Mouse (Mus musculus) heart, embryonic 12.5 days (tissue): ENCODE measurements at regions not wholly inside any gene's neighbourhood (a gene's known extent, or its start where the extent isn't known, plus 50 kb on each side); places are given as distances from the start of the nearest gene placed in this dataset.

Experiments
- ATAC-seq: fragments of 200-750 bp; cut with Nextera tagmentation; 2 replicates; pipeline ENCODE4 v1.8.0; 2017; ENCODE audit warnings: moderate TSS enrichment, moderate library complexity; ENCODE audit not compliant: insufficient number of reproducible peaks, low FRiP score
- H3K27ac ChIP-seq: fragments of 300-500 bp; sonication (generic); 2 replicates; pipeline ENCODE4 v1.5.1; 2016; ENCODE audit warnings: mild to moderate bottlenecking, moderate library complexity; ENCODE audit not compliant: poor library complexity, severe bottlenecking
- H3K27me3 ChIP-seq: fragments of 300-500 bp; sonication (generic); replicated peaks from 2 replicates; pipeline ENCODE4 v1.6.1; 2016; ENCODE audit warnings: mild to moderate bottlenecking, moderate library complexity
- H3K36me3 ChIP-seq: fragments of 300-500 bp; sonication (generic); 2 replicates; pipeline ENCODE4 v1.6.1; 2016; ENCODE audit warnings: mild to moderate bottlenecking, moderate library complexity
- H3K4me1 ChIP-seq: fragments of 300-500 bp; sonication (generic); replicated peaks from 2 replicates; pipeline ENCODE4 v1.6.1; 2016; ENCODE audit warnings: mild to moderate bottlenecking
- H3K4me2 ChIP-seq: fragments of 300-500 bp; sonication (generic); 2 replicates; pipeline ENCODE4 v1.6.1; 2016; ENCODE audit warnings: mild to moderate bottlenecking, moderate library complexity
- H3K4me3 ChIP-seq: fragments of 300-500 bp; sonication (generic); 2 replicates; pipeline ENCODE4 v1.5.1; 2016; ENCODE audit warnings: mild to moderate bottlenecking
- H3K9ac ChIP-seq: fragments of 300-500 bp; sonication (generic); 2 replicates; pipeline ENCODE4 v1.6.1; 2016; ENCODE audit warnings: mild to moderate bottlenecking, moderate library complexity
- H3K9me3 ChIP-seq: fragments of 300-500 bp; sonication (generic); replicated peaks from 2 replicates; pipeline ENCODE4 v1.6.1; 2016; ENCODE audit warnings: mild to moderate bottlenecking, moderate library complexity
- WGBS: fragments of 180-500 bp; shearing (Covaris S2); methylation state at CpG from one replicate; pipeline ENCODE4 v1.1.7; 2016; 5-methylcytosine and 5-hydroxymethylcytosine counted together

- no peak overlapping the region for H3K9ac ChIP-seq
- peak overlapping the region; percentile 92 for H3K27ac ChIP-seq
- no peaks in the 10 kb centered on the region for H3K9me3 ChIP-seq
- no peak overlapping the region for H3K4me2 ChIP-seq
- H3K4me1 ChIP-seq = peaks cover 47% of the 10 kb centered on the region
- no peaks in the 10 kb centered on the region for H3K36me3 ChIP-seq
- H3K27me3 ChIP-seq = no peaks in the 10 kb centered on the region
- ATAC-seq = no peak
- 62% methylated on average over 7 of the region's 7 CpGs for WGBS
- no peak overlapping the region for H3K4me3 ChIP-seq
Measured at GRCm38 (mm10) chr7:145112887-145113531, 94.9 kb downstream of the 1810010D01Rik start.

GRCm38 (mm10) chr7:145112146-145112830 is 95.6 kb downstream of the 1810010D01Rik start:
- Histone ChIP-seq H3K9ac (no peak overlapping the region), H3K36me3 (no peaks in the 10 kb centered on the region), H3K4me1 (peaks cover 47% of the 10 kb centered on the region), H3K27ac (peak overlapping the region; percentile 92), H3K4me3 (no peak overlapping the region), H3K4me2 (peak overlapping the region; percentile 49), H3K9me3 (no peaks in the 10 kb centered on the region), H3K27me3 (no peaks in the 10 kb centered on the region)
- ATAC-seq = no peak

- Histone ChIP-seq H3K27ac (peak overlapping the region; percentile 92), H3K9ac (peak overlapping the region; percentile 52), H3K4me1 (peaks cover 47% of the 10 kb centered on the region), H3K4me3 (no peak overlapping the region), H3K36me3 (no peaks in the 10 kb centered on the region), H3K27me3 (no peaks in the 10 kb centered on the region), H3K9me3 (no peaks in the 10 kb centered on the region), H3K4me2 (peak overlapping the region; percentile 49)
- 17% methylated on average over 20 of the region's 20 CpGs for WGBS
- peak; percentile 81 for ATAC-seq
Measured at GRCm38 (mm10) chr7:145111252-145112131, 96.4 kb downstream of the 1810010D01Rik start.

- Histone ChIP-seq H3K4me1 (peaks cover 47% of the 10 kb centered on the region), H3K4me2 (peak overlapping the region; percentile 49), H3K9me3 (no peaks in the 10 kb centered on the region), H3K9ac (peak overlapping the region; percentile 52; the same call in 1 of the 2 replicates), H3K36me3 (no peaks in the 10 kb centered on the region), H3K4me3 (no peak overlapping the region), H3K27me3 (no peaks in the 10 kb centered on the region), H3K27ac (peak overlapping the region; percentile 92)
- ATAC-seq = peak; percentile 31
- WGBS = 41% methylated on average over 10 of the region's 10 CpGs
Measured at GRCm38 (mm10) chr7:145110657-145111251, 97.2 kb downstream of the 1810010D01Rik start.

- no peak overlapping the region for H3K4me2 ChIP-seq
- H3K9me3 ChIP-seq = no peaks in the 10 kb centered on the region
- no peak overlapping the region for H3K9ac ChIP-seq
- H3K27ac ChIP-seq = no peak overlapping the region
- no peak overlapping the region for H3K4me3 ChIP-seq
- no peaks in the 10 kb centered on the region for H3K27me3 ChIP-seq
- H3K4me1 ChIP-seq = peaks cover 47% of the 10 kb centered on the region
- H3K36me3 ChIP-seq = no peaks in the 10 kb centered on the region
- WGBS = 83% methylated on average over 3 of the region's 3 CpGs
- no peak for ATAC-seq
Measured at GRCm38 (mm10) chr7:145110028-145110427, 97.9 kb downstream of the 1810010D01Rik start.

GRCm38 (mm10) chr7:145109471-145109870 is 98.4 kb downstream of the 1810010D01Rik start:
- H3K4me1 ChIP-seq = peaks cover 45% of the 10 kb centered on the region
- ATAC-seq = no peak
- 77% methylated on average over 4 of the region's 4 CpGs for WGBS

GRCm38 (mm10) chr7:145108994-145109393 is 98.9 kb downstream of the 1810010D01Rik start:
- 84% methylated on average over 3 of the region's 3 CpGs for WGBS
- ATAC-seq = no peak
- Histone ChIP-seq H3K27ac (no peak overlapping the region), H3K4me2 (no peak overlapping the region), H3K9ac (no peak overlapping the region), H3K36me3 (no peaks in the 10 kb centered on the region), H3K9me3 (no peaks in the 10 kb centered on the region), H3K4me3 (no peak overlapping the region), H3K4me1 (peaks cover 40% of the 10 kb centered on the region), H3K27me3 (no peaks in the 10 kb centered on the region)

More at GRCm38 (mm10) chr7:145109471-145109870, 98.4 kb downstream of the 1810010D01Rik start:
- Histone ChIP-seq H3K27ac (no peak overlapping the region), H3K9ac (no peak overlapping the region), H3K4me2 (no peak overlapping the region), H3K27me3 (no peaks in the 10 kb centered on the region), H3K4me3 (no peak overlapping the region), H3K36me3 (no peaks in the 10 kb centered on the region), H3K9me3 (no peaks in the 10 kb centered on the region)

GRCm38 (mm10) chr7:145107575-145108170 is 100.2 kb downstream of the 1810010D01Rik start:
- Histone ChIP-seq H3K27me3 (no peaks in the 10 kb centered on the region), H3K4me3 (no peak overlapping the region), H3K36me3 (no peaks in the 10 kb centered on the region), H3K4me1 (peaks cover 30% of the 10 kb centered on the region), H3K9me3 (no peaks in the 10 kb centered on the region), H3K27ac (no peak overlapping the region), H3K9ac (no peak overlapping the region), H3K4me2 (no peak overlapping the region)
- WGBS = 77% methylated on average over 2 of the region's 2 CpGs
- ATAC-seq = no peak

- H3K4me3 ChIP-seq = no peak overlapping the region
- no peak overlapping the region for H3K9ac ChIP-seq
- no peaks in the 10 kb centered on the region for H3K36me3 ChIP-seq
- WGBS = 22% methylated on average over 4 of the region's 4 CpGs
- peaks cover 22% of the 10 kb centered on the region for H3K4me1 ChIP-seq
- H3K4me2 ChIP-seq = no peak overlapping the region
- no peaks in the 10 kb centered on the region for H3K9me3 ChIP-seq
- H3K27me3 ChIP-seq = no peaks in the 10 kb centered on the region
- no peak overlapping the region for H3K27ac ChIP-seq
- ATAC-seq = no peak
Measured at GRCm38 (mm10) chr7:145106494-145106849, 101.4 kb downstream of the 1810010D01Rik start.

GRCm38 (mm10) chr7:145105831-145106493 is 102.0 kb downstream of the 1810010D01Rik start:
- H3K27me3 ChIP-seq = no peaks in the 10 kb centered on the region
- H3K4me1 ChIP-seq = peaks cover 17% of the 10 kb centered on the region
- H3K4me2 ChIP-seq = no peak overlapping the region
- no peak overlapping the region for H3K4me3 ChIP-seq
- no peak overlapping the region for H3K27ac ChIP-seq
- no peaks in the 10 kb centered on the region for H3K36me3 ChIP-seq
- WGBS = 87% methylated on average over 7 of the region's 7 CpGs
- no peak for ATAC-seq
- no peak overlapping the region for H3K9ac ChIP-seq
- H3K9me3 ChIP-seq = no peaks in the 10 kb centered on the region
